Mouse (Mus musculus) T-helper 1 cell (primary cell): ENCODE measurements around the gene 4930519P11Rik.

Experiments
- in situ Hi-C: fragments of 300-600 bp; cut with MboI, MseI; formaldehyde crosslinking; loops from one replicate; pipeline ENCODE4 v1.15.1; 2025; ENCODE audit warnings: high pct_unique_total_duplicates

The 4930519P11Rik gene

GRCm38 (mm10) chr2:154613118-154614115, at the start of gene 4930519P11Rik, which contains the start of gene Zfp341:
Gene 4930519P11Rik (minus strand): TSS chr2:154613437.
Gene Zfp341 (plus strand): TSS chr2:154613297.
- in situ Hi-C loops, result loop anchor here (5.0 kb wide), 1 partner anchor 44 kb away; no protein-coding TSS in a partner anchor

- in situ Hi-C loops, result loop anchor here (5.0 kb wide), 1 partner anchor 47 kb away; the partner anchor contains the start of genes 4930519P11Rik and Zfp341
Observed at GRCm38 (mm10) chr2:154659531-154660074, 46.4 kb upstream of the 4930519P11Rik start.

- in situ Hi-C loops, result loop anchor here (5.0 kb wide), 1 partner anchor 47 kb away; the partner anchor contains the start of genes 4930519P11Rik and Zfp341
Observed at GRCm38 (mm10) chr2:154659070-154659469, 45.8 kb upstream of the 4930519P11Rik start.

DNA sequence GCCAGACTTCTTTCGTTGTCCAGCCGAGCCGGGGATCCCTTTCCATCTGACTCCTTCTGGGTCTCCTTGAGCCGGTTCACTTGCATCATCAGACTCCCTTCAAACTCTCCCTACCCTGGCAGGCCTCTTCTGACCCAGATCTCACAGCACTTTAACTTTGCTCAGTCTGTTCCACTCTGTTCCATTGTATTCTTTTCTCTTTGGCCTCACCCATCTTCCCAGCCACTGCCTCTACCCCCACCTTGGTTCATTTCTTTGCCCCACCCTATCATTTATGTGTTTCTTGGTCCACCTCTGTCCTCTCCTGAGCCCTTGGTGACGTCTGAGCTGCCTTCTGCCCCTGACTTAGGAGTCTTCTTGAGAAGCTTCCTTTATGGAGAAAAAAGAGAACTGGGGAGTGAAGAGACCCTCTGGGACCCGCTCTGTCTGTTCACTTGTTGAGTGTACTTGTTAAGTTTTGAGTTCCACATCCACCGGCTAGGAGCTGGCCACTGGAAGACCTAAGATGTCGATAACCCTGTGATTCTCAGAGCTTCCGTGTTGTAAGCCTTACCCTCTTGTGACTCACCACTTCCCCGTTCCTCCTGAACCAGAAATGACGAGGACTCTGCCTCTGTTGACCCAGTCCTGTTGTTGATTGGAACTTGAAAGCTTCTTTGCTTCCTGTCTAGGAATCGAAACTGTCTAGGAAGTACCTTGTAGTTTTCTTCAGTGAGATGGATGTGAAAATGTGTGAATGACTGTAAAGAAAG, 44.4 kb upstream of the 4930519P11Rik start:
- in situ Hi-C loops, result loop anchor here (5.0 kb wide), 1 partner anchor 45 kb away; the partner anchor contains the start of genes 4930519P11Rik and Zfp341

- in situ Hi-C loops, result loop anchor here (5.0 kb wide), 1 partner anchor 45 kb away; the partner anchor contains the start of genes 4930519P11Rik and Zfp341
Observed at GRCm38 (mm10) chr2:154656710-154657485, 43.7 kb upstream of the 4930519P11Rik start.

- in situ Hi-C loops, result loop anchor here (5.0 kb wide), 1 partner anchor 44 kb away; the partner anchor contains the start of genes 4930519P11Rik and Zfp341
Observed at GRCm38 (mm10) chr2:154655878-154656414, 42.7 kb upstream of the 4930519P11Rik start.

GRCm38 (mm10) chr2:154654976-154655375, 41.7 kb upstream of the 4930519P11Rik start:
- in situ Hi-C loops, result loop anchor here (5.0 kb wide), 1 partner anchor 43 kb away; the partner anchor contains the start of genes 4930519P11Rik and Zfp341

DNA sequence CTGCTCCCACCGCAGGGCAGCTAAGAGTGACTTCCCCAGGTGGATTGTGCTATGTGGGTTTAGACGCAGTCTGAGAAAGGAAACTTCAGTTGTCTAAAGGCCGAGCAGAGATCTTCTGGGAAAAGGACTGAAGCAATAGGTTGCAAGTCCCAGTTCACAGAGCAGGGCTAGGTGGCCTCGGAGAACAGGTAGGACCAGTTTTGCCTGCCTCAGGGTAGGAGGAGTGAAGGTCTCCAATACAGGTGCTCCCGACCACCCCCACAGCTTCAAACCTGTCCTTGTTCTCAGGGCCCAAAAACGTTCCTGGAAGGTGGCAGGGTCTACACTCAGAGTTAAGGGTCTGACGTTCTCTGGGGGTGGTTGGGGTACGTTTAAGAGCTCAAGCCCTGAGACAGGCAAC, 38.1 kb upstream of the 4930519P11Rik start, which contains the start of gene Chmp4b:
Gene Chmp4b, plus strand, starts transcription at position 343 of the 400 bp plus-strand sequence.
- in situ Hi-C loops, result no loop called here

DNA sequence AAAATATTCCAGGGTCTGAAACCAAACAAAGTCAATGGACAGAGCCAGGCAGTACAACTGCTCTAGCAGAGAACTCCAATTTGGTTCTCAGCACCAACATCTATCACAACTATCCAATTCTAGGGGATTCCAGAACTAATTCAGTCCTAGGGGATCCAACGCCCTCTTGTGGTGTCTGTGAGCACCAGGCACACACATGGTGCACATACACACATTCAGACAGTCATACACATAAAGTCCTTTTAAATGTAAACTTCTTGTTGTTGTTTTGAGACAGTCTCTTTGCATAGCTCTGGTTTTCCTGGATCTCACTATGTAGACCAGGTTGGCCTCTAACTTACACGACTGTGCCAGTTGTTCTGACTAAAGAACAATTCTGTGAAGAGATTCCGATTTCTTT, 37.2 kb upstream of the 4930519P11Rik start:
- in situ Hi-C loops, result no loop called here

DNA sequence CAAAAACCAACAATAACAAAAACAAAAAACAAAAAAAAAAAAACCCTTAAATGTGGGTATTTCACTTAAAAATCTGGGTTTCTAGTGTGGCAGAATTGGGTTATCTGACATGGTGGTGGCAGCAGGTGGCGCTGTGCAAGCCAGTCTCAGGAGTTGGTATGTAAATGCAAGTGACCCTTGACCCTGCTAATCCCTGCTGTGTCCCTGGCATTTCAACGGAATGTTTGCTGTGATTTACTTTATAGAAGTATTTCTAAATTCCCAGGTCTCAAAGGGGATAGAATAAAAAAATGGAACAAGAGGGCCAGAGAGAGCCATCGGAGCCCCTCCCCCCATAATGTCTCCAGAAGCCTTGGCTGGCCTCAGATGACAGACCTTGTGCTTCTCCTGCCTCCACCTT, 34.8 kb upstream of the 4930519P11Rik start:
- in situ Hi-C loops, result no loop called here

DNA sequence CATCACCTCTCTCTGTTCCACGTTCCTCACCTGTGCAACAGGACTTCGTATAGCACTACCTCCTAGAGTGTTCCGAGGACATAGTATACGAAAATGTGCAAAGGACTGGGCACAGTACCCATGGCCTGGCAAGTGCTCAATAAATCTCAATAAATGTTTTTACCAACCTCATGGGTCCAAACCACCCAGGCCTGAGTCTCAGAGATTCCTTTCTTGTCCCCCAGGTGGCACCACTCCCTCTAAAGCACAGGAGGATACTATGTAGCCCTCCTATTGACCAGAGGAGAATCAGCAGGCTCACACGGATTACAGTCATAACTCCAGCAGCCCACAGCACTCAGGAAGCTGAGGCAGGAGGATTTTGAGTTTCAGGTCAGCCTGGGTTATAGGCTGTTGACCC, 33.4 kb upstream of the 4930519P11Rik start:
- in situ Hi-C loops, result no loop called here

DNA sequence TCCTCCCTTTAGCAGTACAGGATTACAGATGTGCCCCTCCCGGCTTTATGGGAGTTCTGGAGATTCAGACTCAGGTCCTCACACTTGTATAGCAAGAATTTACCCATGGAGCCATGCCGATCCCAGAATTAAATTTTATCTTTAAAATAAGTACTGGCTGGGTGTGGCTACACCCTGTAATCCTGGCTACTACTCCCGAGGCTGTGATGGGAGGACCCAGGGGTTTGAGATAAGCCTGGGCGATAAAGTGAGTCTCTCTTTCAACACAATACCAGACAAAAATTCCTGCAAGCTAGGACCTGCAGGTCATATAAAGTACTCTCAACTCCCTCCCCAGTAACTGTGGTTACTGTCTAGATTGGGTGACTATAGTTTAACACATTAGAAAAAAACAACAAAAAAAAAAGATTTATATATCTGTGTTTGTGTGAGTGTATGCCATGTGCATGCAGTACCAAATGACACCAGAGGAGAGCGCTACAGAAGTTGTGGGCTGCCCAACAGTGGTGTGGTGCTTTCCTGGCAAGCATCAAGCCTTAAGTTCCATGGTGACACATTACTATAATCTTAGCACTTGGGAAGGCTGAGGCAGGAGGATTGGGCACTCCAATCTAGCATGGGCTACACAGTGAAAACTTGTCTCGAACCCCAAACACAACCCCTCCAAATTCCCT, 29.6 kb upstream of the 4930519P11Rik start:
- in situ Hi-C loops, result no loop called here

- in situ Hi-C loops, result no loop called here
Observed at GRCm38 (mm10) chr2:154642005-154642459, 28.8 kb upstream of the 4930519P11Rik start.

DNA sequence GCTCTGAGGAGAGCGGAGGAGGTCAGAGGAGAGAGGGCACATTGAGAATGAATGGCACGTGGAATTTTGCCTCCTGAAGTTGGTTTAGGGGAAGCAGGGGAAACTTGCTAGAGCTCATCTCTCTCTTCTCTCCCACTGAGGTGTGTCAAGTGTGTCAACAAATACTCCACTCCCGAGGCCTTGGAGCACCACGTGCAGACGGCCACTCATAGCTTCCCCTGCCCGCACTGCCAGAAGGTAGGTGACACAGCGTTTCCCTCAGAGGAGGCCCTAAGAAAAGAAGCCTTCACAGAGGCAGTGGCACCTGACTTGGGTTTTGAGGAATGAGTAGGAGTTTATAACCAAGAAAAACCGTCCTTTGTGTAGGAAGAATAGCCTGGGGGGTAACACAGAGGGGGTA, 27.9 kb upstream of the 4930519P11Rik start:
- in situ Hi-C loops, result no loop called here

DNA sequence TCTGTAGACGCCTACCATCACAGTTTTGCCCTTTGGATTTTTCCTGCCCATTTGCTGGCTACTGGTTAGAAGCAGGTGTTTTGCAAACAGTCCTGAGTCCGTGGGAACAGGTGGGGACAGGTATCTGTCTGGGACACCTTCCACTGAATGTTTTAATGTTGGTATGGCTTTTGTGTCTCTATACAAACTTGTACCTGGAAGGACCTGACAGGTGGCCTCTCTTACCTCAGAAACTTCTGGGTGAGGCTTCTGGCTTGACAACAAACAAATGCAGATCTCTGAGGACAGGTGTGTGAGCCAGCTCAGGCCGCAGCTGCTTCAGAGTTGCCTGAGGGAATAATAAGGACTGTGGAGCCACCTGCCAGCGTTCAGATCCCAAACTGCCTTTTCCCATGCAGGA, 25.9 kb upstream of the 4930519P11Rik start:
- in situ Hi-C loops, result no loop called here

- in situ Hi-C loops, result no loop called here
Observed at GRCm38 (mm10) chr2:154638521-154638920, 25.3 kb upstream of the 4930519P11Rik start.

DNA sequence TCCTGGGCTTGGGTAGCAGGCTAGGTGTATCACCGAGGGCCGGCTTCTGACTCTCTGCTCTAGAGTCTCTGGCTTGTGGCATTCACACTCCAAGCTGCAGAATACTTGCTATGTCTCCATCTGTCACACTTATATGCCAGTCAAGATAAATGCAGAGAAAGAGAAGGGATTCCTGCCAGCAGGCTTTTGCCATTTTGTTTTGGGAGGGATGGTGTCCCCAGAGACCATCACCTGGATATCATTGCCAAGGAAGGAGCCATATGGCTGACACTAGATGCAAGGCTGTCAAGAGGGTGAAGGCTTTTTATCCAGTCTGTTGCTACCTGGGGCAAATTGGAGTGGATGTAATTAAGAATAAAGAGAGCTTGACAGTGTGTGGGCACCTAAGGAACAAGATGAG, 22.6 kb upstream of the 4930519P11Rik start:
- in situ Hi-C loops, result no loop called here

DNA sequence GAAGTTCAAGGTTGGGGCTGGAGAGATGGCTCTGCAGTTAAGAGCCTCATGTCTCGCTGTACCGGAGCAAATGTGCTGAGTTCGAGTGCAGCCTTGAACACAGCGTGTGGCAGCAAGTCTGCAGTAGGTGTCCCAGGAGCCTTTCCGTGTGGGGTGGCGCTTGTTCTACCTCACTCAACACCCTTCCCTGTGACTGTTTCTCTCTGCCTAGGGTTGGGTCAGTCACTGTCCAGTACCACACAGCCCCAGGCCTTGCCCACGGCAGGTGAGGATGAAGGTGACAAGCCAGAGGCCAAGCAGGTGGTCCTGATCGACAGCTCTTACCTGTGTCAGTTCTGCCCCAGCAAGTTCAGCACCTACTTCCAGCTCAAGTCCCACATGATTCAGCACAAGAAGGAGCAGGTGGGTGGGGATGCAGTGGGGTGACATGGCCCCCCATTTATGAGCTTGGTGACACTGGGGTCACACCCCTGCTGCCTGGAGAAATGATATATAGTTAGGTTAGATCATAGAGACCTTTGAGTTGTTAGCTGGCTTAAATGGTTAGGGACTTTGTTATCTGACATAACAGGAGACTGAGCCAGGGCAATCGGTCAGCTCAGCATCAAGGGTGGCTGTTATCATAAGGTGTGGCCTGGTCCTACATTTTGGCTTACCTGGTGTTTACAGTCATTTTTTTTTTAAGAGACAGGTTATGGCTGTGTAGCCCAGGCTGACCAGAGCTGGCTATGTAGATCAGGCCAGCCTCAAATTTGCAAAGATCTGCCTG, 20.8 kb upstream of the 4930519P11Rik start:
- in situ Hi-C loops, result no loop called here
